Mouse (Mus musculus): ENCODE results near the gene Vmn1r188. TPM values are rescaled to one million over a fixed set of nuclear protein-coding genes. Genes with fewer than 3 reads are reported as not detected.
"Not testable (repeated sequence)": the region's sequence is repeated elsewhere in the genome, so short reads cannot be mapped to it uniquely, and the experiment has no call there.

The Vmn1r188 gene
- total RNA-seq, 1 experiment, result not detected

DNA sequence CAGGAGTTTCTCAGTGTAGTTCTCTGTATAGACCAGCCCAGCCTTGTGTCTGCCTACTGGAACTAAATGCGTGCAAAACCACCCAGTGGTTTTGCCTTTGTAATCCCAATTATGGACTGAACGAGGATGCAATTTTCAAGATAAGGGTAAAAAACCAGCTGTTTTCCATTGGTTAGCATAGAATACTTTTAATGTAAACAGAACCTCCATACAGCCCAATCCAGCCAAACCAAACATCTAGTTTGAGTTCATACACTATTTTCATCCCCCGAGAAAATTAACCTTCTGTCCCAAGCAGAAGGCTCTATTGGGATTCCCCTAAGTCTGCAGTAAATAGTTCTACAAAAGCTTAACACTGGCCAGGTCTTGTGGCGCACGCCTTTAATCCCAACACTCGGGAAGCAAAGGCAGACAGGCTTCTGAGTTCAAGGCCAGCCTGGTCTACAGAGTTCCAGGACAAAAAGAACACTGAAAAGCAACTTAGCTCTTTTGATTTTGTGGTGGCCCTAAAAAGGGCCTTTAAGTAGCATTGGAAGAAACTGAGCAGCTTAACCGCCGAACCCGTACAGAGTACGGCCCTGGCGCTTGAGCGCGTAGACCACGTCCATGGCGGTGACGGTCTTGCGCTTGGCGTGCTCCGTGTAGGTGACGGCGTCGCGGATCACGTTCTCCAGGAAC lies 43.6 kb upstream of the Vmn1r188 start:
- peak overlapping the region; percentile 78 for H3K27ac ChIP-seq (ENCODE audit: insufficient read depth, low read depth, low read length, poor library complexity, severe bottlenecking)
- no peaks in the 10 kb centered on the region for H3K4me1 ChIP-seq (ENCODE audit: control insufficient read depth in 2 of 2, insufficient read depth in 2 of 2, low read length in 2 of 2, poor library complexity in 1 of 2)
- DNase-seq (ENCODE audit: low read depth, low spot score), result no peak
- in situ Hi-C loops (cut with MboI; ENCODE audit: low sequenced_read_pairs in 2 of 2, unreplicated experiment in 2 of 2), result loop anchor here (25.0 kb wide), 6 partner anchors 303 to 1722 kb away; partner anchors contain the start of genes Abt1 (in 1 of the 2), Hist1h1a (in 1 of the 2), Hist1h1d (in 1 of the 2) and Hist1h1t (in 1 of the 2)
- peak overlapping the region; percentile 69 for H3K9ac ChIP-seq (ENCODE audit: insufficient read depth, low read depth, low read length, poor library complexity, severe bottlenecking)
- peak overlapping the region; percentile 42 to 54 for H3K4me3 ChIP-seq (ENCODE audit: insufficient read depth in 1 of 2, low read depth in 1 of 2, low read length in 2 of 2, poor library complexity in 1 of 2, severe bottlenecking in 1 of 2)
- TF ChIP-seq MAFK (IDR thresholded peaks at IDR 0.05; ENCODE audit: insufficient read depth, low read depth, low read length), result no peak
- TF ChIP-seq ZC3H11A (IDR thresholded peaks at IDR 0.05; ENCODE audit: borderline replicate concordance, low read depth, low read length), result no peak
- no peak for TF ChIP-seq HCFC1 (IDR thresholded peaks at IDR 0.05; ENCODE audit: borderline replicate concordance, insufficient read depth, low read length)
- TF ChIP-seq ZNF384 (IDR thresholded peaks at IDR 0.05; ENCODE audit: low read depth, low read length), result no peak
- no peak for TF ChIP-seq CHD2 (IDR thresholded peaks at IDR 0.05; ENCODE audit: low read depth, low read length)
- no peaks in the 10 kb centered on the region for H3K9me3 ChIP-seq (ENCODE audit: control insufficient read depth, insufficient read depth, low read depth, low read length)
- no peaks in the 10 kb centered on the region for H3K36me3 ChIP-seq (ENCODE audit: control insufficient read depth, insufficient read depth, low read length, poor library complexity, severe bottlenecking)

DNA sequence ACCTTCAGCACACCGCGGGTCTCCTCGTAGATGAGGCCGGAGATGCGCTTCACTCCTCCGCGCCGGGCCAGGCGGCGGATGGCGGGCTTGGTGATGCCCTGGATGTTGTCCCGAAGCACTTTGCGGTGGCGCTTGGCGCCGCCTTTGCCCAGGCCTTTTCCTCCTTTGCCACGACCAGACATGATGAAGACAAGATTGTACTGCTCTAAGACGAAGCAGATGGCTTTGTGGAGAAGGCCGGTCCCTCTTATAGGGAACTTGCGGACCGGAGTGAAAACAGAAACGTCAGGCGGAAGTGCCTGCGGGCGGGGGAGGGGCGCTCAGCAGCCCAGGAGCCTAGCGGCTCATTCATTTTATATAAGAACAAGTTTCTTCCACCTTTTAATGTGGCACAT lies 43.1 kb upstream of the Vmn1r188 start, which contains the start of gene Hist1h4i:
Gene Hist1h4i (minus strand): TSS at position 221 of the 395 bp plus-strand sequence.
- in situ Hi-C loops (cut with MboI; ENCODE audit: low sequenced_read_pairs in 2 of 2, unreplicated experiment in 2 of 2), result loop anchor here (25.0 kb wide), 6 partner anchors 304 to 1721 kb away; partner anchors contain the start of genes Abt1 (in 1 of the 2), Hist1h1a (in 1 of the 2), Hist1h1d (in 1 of the 2) and Hist1h1t (in 1 of the 2)
- H3K4me1 ChIP-seq (ENCODE audit: control insufficient read depth in 2 of 2, insufficient read depth in 2 of 2, low read length in 2 of 2, poor library complexity in 1 of 2); H3K9me3 ChIP-seq (ENCODE audit: control insufficient read depth, insufficient read depth, low read depth, low read length): not testable (repeated sequence)

DNA sequence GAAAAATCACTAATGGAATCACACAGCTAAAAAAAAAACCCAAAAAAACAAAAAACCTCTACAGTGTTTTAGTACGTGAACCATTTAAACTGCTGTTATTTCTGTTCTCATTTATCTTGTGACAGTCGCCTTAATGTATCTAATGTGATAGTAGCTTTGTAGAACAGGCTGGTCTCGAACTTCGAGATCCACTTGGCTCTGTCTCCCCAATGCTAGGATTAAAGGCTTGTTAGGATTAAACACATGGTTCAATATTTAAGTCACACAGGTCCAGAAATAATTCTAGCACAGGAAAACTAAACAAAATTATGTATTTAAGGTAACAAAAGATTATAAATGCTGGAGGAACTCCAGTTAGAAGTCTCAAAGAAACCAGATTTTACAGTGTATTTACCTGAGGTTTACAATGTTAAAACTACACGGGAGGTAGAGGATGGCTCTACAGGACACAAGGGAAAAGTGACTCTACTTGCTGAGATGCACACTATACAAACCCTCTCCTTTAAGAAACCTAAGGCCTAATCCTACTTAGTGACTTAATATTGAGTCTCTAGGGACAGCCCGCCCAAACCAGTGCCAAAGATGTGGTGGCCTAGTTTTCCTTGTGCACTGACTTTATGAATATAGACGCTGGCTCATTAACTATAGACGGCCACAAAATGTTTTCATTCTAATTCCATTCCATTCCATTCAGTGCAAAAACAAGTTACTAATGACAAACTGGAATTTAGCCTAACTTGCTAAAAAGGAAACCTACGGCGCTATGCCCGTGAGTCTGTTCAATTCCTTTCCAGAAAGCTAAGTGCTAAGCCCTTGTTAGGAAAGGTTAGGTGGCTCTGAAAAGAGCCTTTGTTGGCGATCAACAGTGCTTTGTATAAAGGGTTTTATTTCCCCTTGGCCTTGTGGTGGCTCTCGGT lies 42.3 kb upstream of the Vmn1r188 start:
- Histone ChIP-seq H3K9ac (ENCODE audit: insufficient read depth, low read depth, low read length, poor library complexity, severe bottlenecking) (peak overlapping the region; percentile 92), H3K27ac (ENCODE audit: insufficient read depth, low read depth, low read length, poor library complexity, severe bottlenecking) (peak overlapping the region; percentile 92), H3K9me3 (ENCODE audit: control insufficient read depth, insufficient read depth, low read depth, low read length) (no peaks in the 10 kb centered on the region), H3K4me1 (ENCODE audit: control insufficient read depth in 2 of 2, insufficient read depth in 2 of 2, low read length in 2 of 2, poor library complexity in 1 of 2) (no peaks in the 10 kb centered on the region), H3K4me3 (ENCODE audit: insufficient read depth in 1 of 2, low read depth in 1 of 2, low read length in 2 of 2, poor library complexity in 1 of 2, severe bottlenecking in 1 of 2) (peak overlapping the region; percentile 30 to 78), H3K36me3 (ENCODE audit: control insufficient read depth, insufficient read depth, low read length, poor library complexity, severe bottlenecking) (no peaks in the 10 kb centered on the region)
- no peak for DNase-seq (ENCODE audit: low read depth, low spot score)
- TF ChIP-seq MAFK (IDR thresholded peaks at IDR 0.05; ENCODE audit: insufficient read depth, low read depth, low read length), result no peak
- TF ChIP-seq HCFC1 (IDR thresholded peaks at IDR 0.05; ENCODE audit: borderline replicate concordance, insufficient read depth, low read length), result no peak
- no peak for TF ChIP-seq ZC3H11A (IDR thresholded peaks at IDR 0.05; ENCODE audit: borderline replicate concordance, low read depth, low read length)
- no peak for TF ChIP-seq ZNF384 (IDR thresholded peaks at IDR 0.05; ENCODE audit: low read depth, low read length)
- in situ Hi-C loops (cut with MboI; ENCODE audit: low sequenced_read_pairs in 2 of 2, unreplicated experiment in 2 of 2), result loop anchor here (25.0 kb wide), 6 partner anchors 305 to 1720 kb away; partner anchors contain the start of genes Abt1 (in 1 of the 2), Hist1h1a (in 1 of the 2), Hist1h1d (in 1 of the 2) and Hist1h1t (in 1 of the 2)

More for the DNA sequence above, 43.1 kb upstream of the Vmn1r188 start, which contains the start of gene Hist1h4i:
- H3K36me3 ChIP-seq (ENCODE audit: control insufficient read depth, insufficient read depth, low read length, poor library complexity, severe bottlenecking); DNase-seq (ENCODE audit: low read depth, low spot score): not testable (repeated sequence)
- peak within 1 kb of the TSS; percentile 42 to 78 for H3K4me3 ChIP-seq (ENCODE audit: insufficient read depth in 1 of 2, low read depth in 1 of 2, low read length in 2 of 2, poor library complexity in 1 of 2, severe bottlenecking in 1 of 2)
- H3K9ac ChIP-seq (ENCODE audit: insufficient read depth, low read depth, low read length, poor library complexity, severe bottlenecking), result peak within 1 kb of the TSS; percentile 92
- H3K27ac ChIP-seq (ENCODE audit: insufficient read depth, low read depth, low read length, poor library complexity, severe bottlenecking), result peak within 1 kb of the TSS; percentile 92

DNA sequence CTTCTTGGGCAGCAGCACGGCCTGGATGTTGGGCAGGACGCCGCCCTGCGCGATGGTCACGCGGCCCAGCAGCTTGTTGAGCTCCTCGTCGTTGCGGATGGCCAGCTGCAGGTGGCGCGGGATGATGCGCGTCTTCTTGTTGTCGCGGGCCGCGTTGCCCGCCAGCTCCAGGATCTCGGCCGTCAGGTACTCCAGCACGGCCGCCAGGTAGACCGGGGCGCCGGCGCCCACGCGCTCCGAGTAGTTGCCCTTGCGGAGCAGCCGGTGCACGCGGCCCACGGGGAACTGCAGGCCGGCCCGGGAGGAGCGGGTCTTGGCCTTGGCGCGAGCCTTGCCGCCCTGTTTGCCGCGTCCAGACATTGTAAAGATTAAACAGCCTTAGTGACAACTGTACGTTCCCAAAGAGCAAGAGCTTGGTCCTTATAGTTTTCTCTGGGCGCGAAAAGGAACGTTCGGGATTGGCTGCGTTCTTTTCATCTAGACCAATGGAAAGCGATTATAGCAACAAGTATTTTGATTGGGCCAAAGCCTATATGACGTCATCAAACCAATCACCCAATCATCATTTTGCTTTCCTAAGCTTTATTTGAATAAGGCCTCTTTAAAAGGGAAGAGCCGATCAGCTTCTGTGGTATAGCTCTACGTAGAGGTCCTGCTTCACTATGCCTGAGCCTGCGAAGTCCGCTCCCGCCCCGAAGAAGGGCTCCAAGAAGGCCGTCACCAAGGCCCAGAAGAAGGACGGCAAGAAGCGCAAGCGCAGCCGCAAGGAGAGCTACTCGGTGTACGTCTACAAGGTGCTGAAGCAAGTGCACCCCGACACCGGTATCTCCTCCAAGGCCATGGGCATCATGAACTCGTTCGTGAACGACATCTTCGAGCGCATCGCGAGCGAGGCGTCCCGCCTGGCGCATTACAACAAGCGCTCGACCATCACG lies 41.4 kb upstream of the Vmn1r188 start, which contains the start of the genes Hist1h2ag and Hist1h2bj:
Gene Hist1h2ag (minus strand): TSS at position 377 of the 935 bp plus-strand sequence.
Gene Hist1h2bj (plus strand): TSS at position 647 of the 935 bp plus-strand sequence.
- Histone ChIP-seq H3K9ac (ENCODE audit: insufficient read depth, low read depth, low read length, poor library complexity, severe bottlenecking) (peak within 1 kb of the TSS; percentile 92), H3K27ac (ENCODE audit: insufficient read depth, low read depth, low read length, poor library complexity, severe bottlenecking) (peak within 1 kb of the TSS; percentile 92), H3K4me3 (ENCODE audit: insufficient read depth in 1 of 2, low read depth in 1 of 2, low read length in 2 of 2, poor library complexity in 1 of 2, severe bottlenecking in 1 of 2) (peak within 1 kb of the TSS; percentile 30 to 78)
- in situ Hi-C loops (cut with MboI; ENCODE audit: low sequenced_read_pairs in 2 of 2, unreplicated experiment in 2 of 2), result loop anchor here (25.0 kb wide), 6 partner anchors 306 to 1719 kb away; partner anchors contain the start of genes Abt1 (in 1 of the 2), Hist1h1a (in 1 of the 2), Hist1h1d (in 1 of the 2) and Hist1h1t (in 1 of the 2)
- DNase-seq (ENCODE audit: low read depth, low spot score), result peak; percentile 99
- H3K9me3 ChIP-seq (ENCODE audit: control insufficient read depth, insufficient read depth, low read depth, low read length); H3K36me3 ChIP-seq (ENCODE audit: control insufficient read depth, insufficient read depth, low read length, poor library complexity, severe bottlenecking); H3K4me1 ChIP-seq (ENCODE audit: control insufficient read depth in 2 of 2, insufficient read depth in 2 of 2, low read length in 2 of 2, poor library complexity in 1 of 2): not testable (repeated sequence)

All from ES-E14 (cell line).